Mouse (Mus musculus): ENCODE measurements around the gene Ahcyl2. TPM values are rescaled to one million over a fixed set of nuclear protein-coding genes. Genes with fewer than 3 reads are reported as not detected.
"Not testable (repeated sequence)": the region's sequence is repeated elsewhere in the genome, so short reads cannot be mapped to it uniquely, and the experiment has no call there.

Ahcyl2 gene
- polyA plus RNA-seq, 1 experiment from 2014 or later = 11.8 TPM

DNA sequence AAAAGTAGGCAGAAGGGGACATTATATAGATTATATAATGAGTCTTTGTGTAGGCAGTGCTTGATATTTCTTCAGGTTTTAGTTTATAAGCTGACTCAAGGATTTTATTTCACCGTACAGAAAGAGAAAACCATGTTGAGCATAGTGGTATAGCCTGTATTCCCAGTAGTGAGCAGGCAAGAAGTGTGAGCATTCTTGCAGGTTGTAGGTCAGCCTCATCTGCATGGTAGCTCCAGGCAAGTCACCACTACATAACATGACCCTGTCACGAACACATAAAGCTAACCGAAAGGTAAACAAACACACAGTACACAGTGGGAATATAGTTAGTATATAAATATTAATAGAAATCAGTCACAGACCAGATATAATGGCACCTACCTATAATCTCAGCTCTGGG lies 47.2 kb downstream of the Ahcyl2 start:
- H3K4me3 ChIP-seq (ENCODE audit: low read depth, low read length) = no peak overlapping the region
- DNase-seq (ENCODE audit: low spot score) = no peak
- 86% methylated on average over 3 of the region's 3 CpGs for WGBS
- H3K27me3 ChIP-seq (ENCODE audit: control insufficient read depth, insufficient read depth, low read length) = no peaks in the 10 kb centered on the region
- no peak overlapping the region for H3K9ac ChIP-seq (ENCODE audit: low read length)
- H3K4me2 ChIP-seq (ENCODE audit: low read depth) = no peak overlapping the region
- H3K27ac ChIP-seq (ENCODE audit: low read depth, low read length) = no peak overlapping the region
- H3K36me3 ChIP-seq (ENCODE audit: control insufficient read depth, insufficient read depth, low read length) = no peaks in the 10 kb centered on the region
- no peak for ATAC-seq (ENCODE audit: insufficient read depth, low FRiP score, low TSS enrichment)
- H3K9me3 ChIP-seq (ENCODE audit: control insufficient read depth, low read length) = no peaks in the 10 kb centered on the region
- H3K4me1 ChIP-seq (ENCODE audit: control insufficient read depth, insufficient read depth, low read length) = no peaks in the 10 kb centered on the region

DNA sequence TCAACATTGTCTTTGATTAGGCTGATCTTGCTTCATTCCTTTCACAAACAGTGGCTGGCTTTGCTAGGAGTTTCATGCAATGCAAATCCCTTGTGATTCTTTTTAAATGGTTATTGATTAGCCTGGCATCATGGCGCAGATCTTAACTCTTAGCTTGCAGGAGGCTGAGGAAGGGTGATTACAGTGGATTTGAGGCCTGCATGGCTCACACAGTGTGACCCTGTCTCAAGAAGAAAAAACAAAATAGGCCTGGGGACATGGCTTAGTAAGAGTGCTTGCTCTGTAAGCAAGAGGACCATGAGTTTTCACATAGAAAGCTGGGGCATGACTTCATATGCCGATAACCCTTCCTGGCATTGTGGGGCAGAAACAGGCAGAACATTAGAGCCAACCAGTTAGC lies 47.8 kb downstream of the Ahcyl2 start:
- Histone ChIP-seq H3K4me1 (ENCODE audit: control insufficient read depth, insufficient read depth, low read length) (no peaks in the 10 kb centered on the region), H3K9me3 (ENCODE audit: control insufficient read depth, low read length) (no peaks in the 10 kb centered on the region), H3K4me3 (ENCODE audit: low read depth, low read length) (no peak overlapping the region), H3K27ac (ENCODE audit: low read depth, low read length) (no peak overlapping the region), H3K9ac (ENCODE audit: low read length) (no peak overlapping the region), H3K27me3 (ENCODE audit: control insufficient read depth, insufficient read depth, low read length) (no peaks in the 10 kb centered on the region), H3K4me2 (ENCODE audit: low read depth) (no peak overlapping the region), H3K36me3 (ENCODE audit: control insufficient read depth, insufficient read depth, low read length) (no peaks in the 10 kb centered on the region)
- WGBS = 83% methylated on average over 2 of the region's 2 CpGs
- DNase-seq (ENCODE audit: low spot score) = no peak
- no peak for ATAC-seq (ENCODE audit: insufficient read depth, low FRiP score, low TSS enrichment)

DNA sequence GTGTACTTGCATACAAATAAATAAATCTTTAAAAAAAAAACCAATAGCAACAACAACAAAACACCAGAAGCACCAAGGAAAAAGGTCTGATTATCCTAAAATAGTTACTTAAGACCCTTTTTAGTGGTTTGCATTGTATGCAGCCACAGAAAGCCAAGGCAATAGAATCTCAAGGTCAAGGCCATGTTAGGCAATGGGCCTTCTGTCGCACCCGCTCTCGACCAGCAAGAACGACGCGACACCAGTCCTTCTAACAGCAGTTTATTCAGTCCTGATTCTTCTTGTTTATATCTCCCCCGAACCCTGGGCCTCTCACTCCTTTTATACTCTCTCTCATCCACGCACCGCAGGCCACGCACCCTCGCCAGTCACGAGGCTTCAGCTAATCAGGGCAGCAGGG lies 48.6 kb downstream of the Ahcyl2 start:
- H3K9ac ChIP-seq (ENCODE audit: low read length); H3K4me3 ChIP-seq (ENCODE audit: low read depth, low read length); H3K9me3 ChIP-seq (ENCODE audit: control insufficient read depth, low read length); H3K4me1 ChIP-seq (ENCODE audit: control insufficient read depth, insufficient read depth, low read length); H3K27ac ChIP-seq (ENCODE audit: low read depth, low read length); H3K4me2 ChIP-seq (ENCODE audit: low read depth); H3K27me3 ChIP-seq (ENCODE audit: control insufficient read depth, insufficient read depth, low read length); H3K36me3 ChIP-seq (ENCODE audit: control insufficient read depth, insufficient read depth, low read length); ATAC-seq (ENCODE audit: insufficient read depth, low FRiP score, low TSS enrichment); DNase-seq (ENCODE audit: low spot score): not testable (repeated sequence)
- 93% methylated on average over 12 of the region's 12 CpGs for WGBS

DNA sequence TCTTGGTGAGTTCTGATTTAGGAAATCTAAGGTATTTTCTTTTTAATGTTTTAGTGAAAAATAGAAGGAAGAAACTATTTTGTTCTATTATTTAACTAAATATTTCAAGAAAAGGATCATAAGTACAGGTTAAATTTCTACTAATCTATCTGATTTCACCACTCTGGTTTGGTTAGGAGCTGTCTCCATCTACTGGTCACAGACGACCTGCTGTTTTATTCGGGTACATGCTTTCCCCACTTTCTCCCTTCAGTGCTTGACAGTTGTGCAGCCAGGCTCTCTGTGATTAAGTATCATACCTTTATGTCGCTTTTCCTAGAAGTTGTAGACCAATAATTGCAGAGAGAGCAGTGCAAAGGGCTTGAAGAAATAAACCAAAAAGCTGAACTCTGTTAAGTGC lies 51.5 kb downstream of the Ahcyl2 start:
- no peak overlapping the region for H3K4me2 ChIP-seq (ENCODE audit: low read depth)
- H3K9me3 ChIP-seq (ENCODE audit: control insufficient read depth, low read length) = no peaks in the 10 kb centered on the region
- H3K9ac ChIP-seq (ENCODE audit: low read length) = no peak overlapping the region
- no peak for DNase-seq (ENCODE audit: low spot score)
- H3K27me3 ChIP-seq (ENCODE audit: control insufficient read depth, insufficient read depth, low read length) = no peaks in the 10 kb centered on the region
- no peak for ATAC-seq (ENCODE audit: insufficient read depth, low FRiP score, low TSS enrichment)
- 34% methylated on average over 3 of the region's 3 CpGs for WGBS
- no peaks in the 10 kb centered on the region for H3K36me3 ChIP-seq (ENCODE audit: control insufficient read depth, insufficient read depth, low read length)
- H3K27ac ChIP-seq (ENCODE audit: low read depth, low read length) = no peak overlapping the region
- no peak overlapping the region for H3K4me3 ChIP-seq (ENCODE audit: low read depth, low read length)
- no peaks in the 10 kb centered on the region for H3K4me1 ChIP-seq (ENCODE audit: control insufficient read depth, insufficient read depth, low read length)

GRCm38 (mm10) chr6:29820314-29820713 lies 52.5 kb downstream of the Ahcyl2 start:
- DNase-seq (ENCODE audit: low spot score) (no peak), ATAC-seq (ENCODE audit: insufficient read depth, low FRiP score, low TSS enrichment) (no peak)
- 41% methylated on average over 4 of the region's 4 CpGs for WGBS
- no peak overlapping the region for H3K9ac ChIP-seq (ENCODE audit: low read length)
- no peaks in the 10 kb centered on the region for H3K9me3 ChIP-seq (ENCODE audit: control insufficient read depth, low read length)
- no peak overlapping the region for H3K4me3 ChIP-seq (ENCODE audit: low read depth, low read length)
- H3K4me1 ChIP-seq (ENCODE audit: control insufficient read depth, insufficient read depth, low read length) = no peaks in the 10 kb centered on the region
- no peak overlapping the region for H3K4me2 ChIP-seq (ENCODE audit: low read depth)
- no peaks in the 10 kb centered on the region for H3K27me3 ChIP-seq (ENCODE audit: control insufficient read depth, insufficient read depth, low read length)
- no peaks in the 10 kb centered on the region for H3K36me3 ChIP-seq (ENCODE audit: control insufficient read depth, insufficient read depth, low read length)
- no peak overlapping the region for H3K27ac ChIP-seq (ENCODE audit: low read depth, low read length)

- Histone ChIP-seq H3K9me3 (ENCODE audit: control insufficient read depth, low read length) (no peaks in the 10 kb centered on the region), H3K27ac (ENCODE audit: low read depth, low read length) (no peak overlapping the region), H3K4me2 (ENCODE audit: low read depth) (no peak overlapping the region), H3K4me1 (ENCODE audit: control insufficient read depth, insufficient read depth, low read length) (no peaks in the 10 kb centered on the region), H3K9ac (ENCODE audit: low read length) (no peak overlapping the region), H3K4me3 (ENCODE audit: low read depth, low read length) (no peak overlapping the region), H3K27me3 (ENCODE audit: control insufficient read depth, insufficient read depth, low read length) (no peaks in the 10 kb centered on the region), H3K36me3 (ENCODE audit: control insufficient read depth, insufficient read depth, low read length) (no peaks in the 10 kb centered on the region)
- 85% methylated on average over 3 of the region's 3 CpGs for WGBS
- DNase-seq (ENCODE audit: low spot score) (no peak), ATAC-seq (ENCODE audit: insufficient read depth, low FRiP score, low TSS enrichment) (no peak)
These were observed 53.1 kb downstream of the Ahcyl2 start for GRCm38 (mm10) chr6:29820926-29821325.

DNA sequence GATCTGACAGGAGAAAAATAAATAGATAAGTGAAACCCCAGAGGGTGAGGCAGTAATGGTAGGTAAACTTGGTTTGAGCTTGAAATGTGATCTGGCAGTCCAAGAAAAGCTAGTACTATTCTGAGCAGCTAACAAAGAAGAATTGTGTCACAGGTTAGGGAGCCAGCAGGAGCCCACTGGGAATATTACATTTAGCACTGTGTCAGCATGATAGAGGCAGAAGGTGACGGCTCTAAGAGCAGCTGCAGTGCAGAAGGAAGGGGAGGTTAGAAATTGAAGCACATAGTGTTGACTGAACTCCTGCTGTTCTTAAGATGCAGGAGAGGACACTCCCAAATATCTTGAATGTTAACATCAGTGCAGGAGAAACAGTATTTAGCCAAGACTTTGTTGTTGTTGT lies 54.0 kb downstream of the Ahcyl2 start:
- Histone ChIP-seq H3K9ac (ENCODE audit: low read length) (no peak overlapping the region), H3K36me3 (ENCODE audit: control insufficient read depth, insufficient read depth, low read length) (no peaks in the 10 kb centered on the region), H3K4me3 (ENCODE audit: low read depth, low read length) (no peak overlapping the region), H3K9me3 (ENCODE audit: control insufficient read depth, low read length) (no peaks in the 10 kb centered on the region), H3K27me3 (ENCODE audit: control insufficient read depth, insufficient read depth, low read length) (no peaks in the 10 kb centered on the region), H3K27ac (ENCODE audit: low read depth, low read length) (no peak overlapping the region), H3K4me2 (ENCODE audit: low read depth) (no peak overlapping the region), H3K4me1 (ENCODE audit: control insufficient read depth, insufficient read depth, low read length) (no peaks in the 10 kb centered on the region)
- no peak for ATAC-seq (ENCODE audit: insufficient read depth, low FRiP score, low TSS enrichment)
- 52% methylated on average over 1 of the region's 1 CpGs for WGBS
- no peak for DNase-seq (ENCODE audit: low spot score)

- H3K4me3 ChIP-seq (ENCODE audit: low read depth, low read length) = no peak overlapping the region
- no peak overlapping the region for H3K4me2 ChIP-seq (ENCODE audit: low read depth)
- no peaks in the 10 kb centered on the region for H3K36me3 ChIP-seq (ENCODE audit: control insufficient read depth, insufficient read depth, low read length)
- H3K27me3 ChIP-seq (ENCODE audit: control insufficient read depth, insufficient read depth, low read length) = no peaks in the 10 kb centered on the region
- WGBS = 72% methylated on average over 2 of the region's 2 CpGs
- no peaks in the 10 kb centered on the region for H3K9me3 ChIP-seq (ENCODE audit: control insufficient read depth, low read length)
- DNase-seq (ENCODE audit: low spot score) = no peak
- no peaks in the 10 kb centered on the region for H3K4me1 ChIP-seq (ENCODE audit: control insufficient read depth, insufficient read depth, low read length)
- H3K9ac ChIP-seq (ENCODE audit: low read length) = no peak overlapping the region
- no peak for ATAC-seq (ENCODE audit: insufficient read depth, low FRiP score, low TSS enrichment)
- H3K27ac ChIP-seq (ENCODE audit: low read depth, low read length) = no peak overlapping the region
These were observed 57.5 kb downstream of the Ahcyl2 start for GRCm38 (mm10) chr6:29825302-29825701.

DNA sequence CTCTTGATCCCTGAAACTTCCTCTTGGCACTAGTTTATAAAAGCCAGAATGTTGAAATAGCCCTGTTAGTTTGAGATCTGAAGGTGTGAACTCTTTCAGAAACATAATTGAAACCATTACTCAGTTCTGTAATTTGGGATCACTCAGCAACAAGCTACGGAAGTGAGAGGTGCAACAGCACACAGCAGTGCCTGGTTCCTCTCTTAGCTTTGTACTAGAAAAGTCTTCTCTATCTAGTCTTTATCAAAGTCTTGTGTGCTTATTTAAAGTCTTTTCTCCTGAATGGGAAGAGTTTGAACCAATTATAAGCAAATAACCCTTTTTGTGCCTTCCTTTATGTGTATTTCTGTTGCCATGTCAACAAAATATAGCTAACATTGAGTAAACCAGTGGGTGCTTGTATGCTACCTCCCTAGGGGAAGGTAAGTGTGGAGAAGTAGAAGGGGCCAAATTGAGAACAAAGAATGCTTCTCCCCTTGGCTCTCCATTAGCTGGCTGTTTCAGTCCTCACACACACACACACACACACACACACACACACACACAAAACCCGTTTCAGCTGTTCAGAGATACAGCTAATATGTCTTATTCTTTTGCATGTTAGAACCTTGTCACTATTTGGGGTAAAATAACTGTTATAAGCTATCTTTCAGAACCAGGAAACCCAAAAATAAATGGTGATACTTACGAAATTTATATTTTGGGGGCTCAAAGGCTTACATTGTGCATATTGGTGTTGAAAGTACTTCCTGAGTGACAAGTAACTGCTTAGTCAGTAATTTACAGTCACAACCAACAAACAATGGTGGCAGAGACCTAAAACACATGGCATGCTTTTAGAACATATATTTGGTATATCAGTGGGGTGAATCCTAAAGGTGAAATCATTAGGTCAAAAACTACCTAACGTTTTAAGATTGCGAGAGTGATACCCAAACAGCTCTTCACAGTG lies 59.8 kb downstream of the Ahcyl2 start:
- H3K4me3 ChIP-seq (ENCODE audit: low read depth, low read length) = no peak overlapping the region
- ATAC-seq (ENCODE audit: insufficient read depth, low FRiP score, low TSS enrichment) (no peak), DNase-seq (ENCODE audit: low spot score) (no peak)
- no peaks in the 10 kb centered on the region for H3K36me3 ChIP-seq (ENCODE audit: control insufficient read depth, insufficient read depth, low read length)
- H3K27ac ChIP-seq (ENCODE audit: low read depth, low read length) = no peak overlapping the region
- no peaks in the 10 kb centered on the region for H3K9me3 ChIP-seq (ENCODE audit: control insufficient read depth, low read length)
- no peaks in the 10 kb centered on the region for H3K27me3 ChIP-seq (ENCODE audit: control insufficient read depth, insufficient read depth, low read length)
- H3K4me2 ChIP-seq (ENCODE audit: low read depth) = no peak overlapping the region
- WGBS = 89% methylated on average over 5 of the region's 5 CpGs
- H3K4me1 ChIP-seq (ENCODE audit: control insufficient read depth, insufficient read depth, low read length) = no peaks in the 10 kb centered on the region
- no peak overlapping the region for H3K9ac ChIP-seq (ENCODE audit: low read length)
